Comparison of ENCODE assay signal across 13 mouse cellular contexts in the genomic region with DNA sequence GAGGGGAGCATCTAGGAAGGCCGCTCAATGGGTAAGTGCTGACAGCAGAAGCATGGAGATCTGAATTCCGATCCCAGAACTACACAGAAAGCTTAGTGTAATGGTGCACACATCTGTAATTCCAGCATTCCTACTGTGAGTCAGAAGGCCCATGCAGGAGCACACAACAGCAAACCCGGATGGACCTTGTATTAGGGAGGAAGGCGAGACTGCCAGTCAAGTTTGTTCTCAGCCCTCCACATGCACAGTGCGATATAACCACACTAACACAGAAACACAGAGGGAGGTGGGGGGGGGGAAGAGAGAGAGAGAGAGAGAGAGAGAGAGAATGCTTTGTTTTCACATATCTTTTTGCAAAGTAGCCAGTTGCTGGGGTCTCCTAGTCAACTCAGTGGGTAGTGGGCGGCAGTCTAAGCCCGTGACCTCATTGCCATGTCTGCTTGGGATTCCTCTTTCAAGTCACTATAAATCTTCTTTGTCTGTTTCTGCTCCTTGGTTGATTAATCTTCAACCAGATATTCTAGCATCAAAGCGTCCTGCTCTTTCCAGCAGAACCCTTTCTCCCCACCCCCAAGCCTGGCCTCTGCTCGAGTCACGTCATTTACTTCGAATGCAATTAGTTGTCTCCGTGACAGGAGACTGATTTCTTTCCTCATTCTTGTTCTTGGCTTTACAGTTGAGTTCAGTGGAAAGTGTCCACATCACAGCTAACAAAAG. TPM values are rescaled to one million over a fixed set of nuclear protein-coding genes. Genes with fewer than 3 reads are reported as not detected.
DNase-seq lines count a peak whose midpoint lies in the region; ATAC-seq and TF ChIP-seq lines count a peak whose summit lies in the region.
"Had no signal": no experiment of that assay in that cellular context is flagged by ENCODE, and none has a peak within 500 bp of the region (broad histone marks: within the 10 kb centered on the region; RNA-seq: fewer than 3 reads in every experiment).

No protein-coding gene starts in this region.

- 60% methylated on average over 12 of the region's 12 CpGs for WGBS in liver, adult 2 months
- WGBS in liver, postnatal 0 days (ENCODE audit: insufficient replicate concordance) = 58% methylated on average over 12 of the region's 12 CpGs
- 37% methylated on average over 12 of the region's 12 CpGs for WGBS in intestine, embryonic 15.5 days
- WGBS in stomach, postnatal 0 days = 41% methylated on average over 12 of the region's 12 CpGs

- DNase-seq in liver, adult 2 months (ENCODE audit: extremely low read depth, low read depth, low spot score) = peak; percentile 28
- no peak for DNase-seq in liver, postnatal 0 days
- DNase-seq in lung, postnatal 10 days = peak; percentile 77
- DNase-seq in stomach, postnatal 0 days (ENCODE audit: low spot score) = peak; percentile 53
- DNase-seq in layer of hippocampus, adult 2 months (ENCODE audit: low spot score in 2 of 2) = no peak
- no peak for DNase-seq in testis, postnatal 14 days (ENCODE audit: low spot score)
- DNase-seq: cerebellum, adult 11 months; layer of hippocampus, adult 9-11 months; thymus, postnatal 14 days had no signal

- H3K27ac ChIP-seq in liver, adult 2 months (replicated peaks; ENCODE audit: insufficient read depth, low read depth, low read length) = no peak overlapping the region
- H3K27ac ChIP-seq in liver, postnatal 0 days (ENCODE audit: low read depth) = no peak overlapping the region
- H3K27ac ChIP-seq in intestine, embryonic 15.5 days = peak overlapping the region; percentile 83
- peak overlapping the region; percentile 61; the same call in 1 of the 2 replicates for H3K27ac ChIP-seq in stomach, postnatal 0 days (replicated peaks)
- no peak overlapping the region for H3K27ac ChIP-seq in layer of hippocampus, adult 2 months

- no peak for TF ChIP-seq CTCF in liver, adult 2 months (IDR thresholded peaks at IDR 0.05; ENCODE audit: low read depth, low read length)
- TF ChIP-seq CTCF in liver, postnatal 0 days (IDR thresholded peaks at IDR 0.05; ENCODE audit: low read depth) = no peak
- TF ChIP-seq CTCF in stomach, postnatal 0 days (IDR thresholded peaks at IDR 0.05; ENCODE audit: low read depth) = no peak
- no peak for TF ChIP-seq CTCF in layer of hippocampus, adult 2 months (conservative IDR thresholded peaks at IDR 0.05)

- H3K4me3 ChIP-seq in liver, adult 2 months (ENCODE audit: insufficient read depth, low read depth, low read length) = no peak overlapping the region
- no peak overlapping the region for H3K4me3 ChIP-seq in liver, postnatal 0 days (ENCODE audit: low read depth, low read length)
- no peak overlapping the region for H3K4me3 ChIP-seq in intestine, embryonic 15.5 days (replicated peaks)
- H3K4me3 ChIP-seq in stomach, postnatal 0 days (ENCODE audit: low read depth, low read length) = no peak overlapping the region
- no peak overlapping the region for H3K4me3 ChIP-seq in layer of hippocampus, adult 2 months
- H3K4me3 ChIP-seq: myocyte had no signal

- no peak for ATAC-seq in liver, postnatal 0 days
- ATAC-seq in intestine, embryonic 15.5 days = peak; percentile 82
- ATAC-seq in stomach, postnatal 0 days (ENCODE audit: low FRiP score, low TSS enrichment) = peak; percentile 71
- no peak for ATAC-seq in cerebellum, adult (ENCODE audit: insufficient number of reproducible peaks, low FRiP score, low TSS enrichment)

- no peaks in the 10 kb centered on the region for H3K9me3 ChIP-seq in liver, postnatal 0 days (ENCODE audit: low read length)
- no peaks in the 10 kb centered on the region for H3K9me3 ChIP-seq in intestine, embryonic 15.5 days
- no peaks in the 10 kb centered on the region for H3K9me3 ChIP-seq in stomach, postnatal 0 days (ENCODE audit: control insufficient read depth, low read length)
- H3K9me3 ChIP-seq: G1E had no signal

- TF ChIP-seq EP300 in liver, postnatal 0 days (IDR thresholded peaks at IDR 0.05; ENCODE audit: low read depth) = no peak
- TF ChIP-seq EP300 in stomach, postnatal 0 days (optimal IDR thresholded peaks at IDR 0.05) = no peak

- H3K27me3 ChIP-seq in liver, adult 2 months (ENCODE audit: control insufficient read depth, insufficient read depth, low read length) = no peaks in the 10 kb centered on the region
- H3K27me3 ChIP-seq in liver, postnatal 0 days (ENCODE audit: insufficient read depth, low read length) = no peaks in the 10 kb centered on the region
- H3K27me3 ChIP-seq in intestine, embryonic 15.5 days (replicated peaks) = no peaks in the 10 kb centered on the region
- H3K27me3 ChIP-seq in stomach, postnatal 0 days (ENCODE audit: control insufficient read depth, insufficient read depth, low read length) = no peaks in the 10 kb centered on the region

- 0 out of 2 replicates have a peak, but pooled peaks cover 2% of the 10 kb centered on the region for H3K79me2 ChIP-seq in liver, adult 2 months (ENCODE audit: control insufficient read depth, insufficient read depth, low read length)

- no peak overlapping the region for H3K9ac ChIP-seq in liver, adult 2 months (ENCODE audit: low read depth, low read length)
- H3K9ac ChIP-seq in liver, postnatal 0 days (replicated peaks) = no peak overlapping the region
- H3K9ac ChIP-seq in intestine, embryonic 15.5 days = no peak overlapping the region
- no peak overlapping the region for H3K9ac ChIP-seq in stomach, postnatal 0 days (ENCODE audit: low read length)

- H3K4me2 ChIP-seq in liver, postnatal 0 days (ENCODE audit: low read depth, low read length) = no peak overlapping the region
- peak overlapping the region; percentile 43 for H3K4me2 ChIP-seq in intestine, embryonic 15.5 days (replicated peaks)
- H3K4me2 ChIP-seq in stomach, postnatal 0 days (replicated peaks; ENCODE audit: low read depth) = no peak overlapping the region

- no peak for TF ChIP-seq POLR2A in liver, adult 2 months (IDR thresholded peaks at IDR 0.05; ENCODE audit: extremely low read depth, insufficient read depth, low read length)

- H3K36me3 ChIP-seq in liver, adult 2 months (ENCODE audit: control insufficient read depth, insufficient read depth, low read length) = no peaks in the 10 kb centered on the region
- no peaks in the 10 kb centered on the region for H3K36me3 ChIP-seq in liver, postnatal 0 days (replicated peaks; ENCODE audit: insufficient read depth, low read length)
- H3K36me3 ChIP-seq in intestine, embryonic 15.5 days = no peaks in the 10 kb centered on the region
- no peaks in the 10 kb centered on the region for H3K36me3 ChIP-seq in stomach, postnatal 0 days (ENCODE audit: control insufficient read depth, insufficient read depth, low read length)
- H3K36me3 ChIP-seq: G1E had no signal

- H3K4me1 ChIP-seq in liver, adult 2 months (ENCODE audit: control insufficient read depth, insufficient read depth, low read length) = peaks cover 11% of the 10 kb centered on the region; the same call in 1 of the 2 replicates
- peaks cover 7% of the 10 kb centered on the region; the same call in 1 of the 2 replicates for H3K4me1 ChIP-seq in liver, postnatal 0 days (ENCODE audit: insufficient read depth)
- peaks cover 22% of the 10 kb centered on the region for H3K4me1 ChIP-seq in intestine, embryonic 15.5 days (replicated peaks)
- peaks cover 5% of the 10 kb centered on the region; the same call in 1 of the 2 replicates for H3K4me1 ChIP-seq in stomach, postnatal 0 days (replicated peaks; ENCODE audit: control insufficient read depth, insufficient read depth)

RNA-seq across cellular contexts. Expression of gene Fam171a1, which starts 20.7 kb away (rescaled TPM):
- total RNA-seq in liver, adult 2 months (2014; rRNA removed) = 3.8 and 4.1 TPM in 2 replicates
- polyA plus RNA-seq in liver, adult 2 months (2012; rRNA removed) = 1.8 and 2.2 TPM in 2 replicates
- 2.4 and 2.5 TPM in 2 replicates for polyA plus RNA-seq in liver, postnatal 0 days (2015; fragmentation: Nextera tagmentation; extraction: Ambion mirVana)
- polyA plus RNA-seq in intestine, embryonic 15.5 days (2015; fragmentation: Nextera tagmentation; extraction: Ambion mirVana) = 27.5 and 28.1 TPM in 2 replicates
- polyA plus RNA-seq in stomach, postnatal 0 days (2015; fragmentation: Nextera tagmentation; extraction: Ambion mirVana) = 9.7 and 10.4 TPM in 2 replicates
- total RNA-seq in layer of hippocampus, adult 2 months (2021) = 10 to 100 TPM; 72.1 to 73.2 TPM
- polyA plus RNA-seq: G1E had no signal

Comparison
In these comparisons a context has a peak if more than half of its experiments do, and no peak if none do; other contexts are left out.
1. DNase-seq: peak in liver, adult 2 months (single experiment), lung, postnatal 10 days (single experiment) and stomach, postnatal 0 days (single experiment); none in liver, postnatal 0 days (single experiment), layer of hippocampus, adult 2 months (0 of 2) and testis, postnatal 14 days (single experiment).
2. H3K27ac ChIP-seq: peak in intestine, embryonic 15.5 days (single experiment) and stomach, postnatal 0 days (single experiment); none in liver, adult 2 months (single experiment), liver, postnatal 0 days (single experiment) and layer of hippocampus, adult 2 months (single experiment).
3. ATAC-seq: peak in intestine, embryonic 15.5 days (single experiment) and stomach, postnatal 0 days (single experiment); none in liver, postnatal 0 days (single experiment) and cerebellum, adult (single experiment).